Mouse (Mus musculus) heart, postnatal 10 days (tissue): Measurements from ENCODE around the gene Fgfr2. TPM values are rescaled to one million over a fixed set of nuclear protein-coding genes. Genes with fewer than 3 reads are reported as not detected.

Source experiments
- DNase-seq, 2 experiments: peaks; one replicate each; pipeline ENCODE4 v3.0.0; 2021
- intact Hi-C: fragments of 180-260 bp; cut with DNase I; formaldehyde crosslinking; loops from one replicate; pipeline ENCODE4 v1.15.1; 2025
- total RNA-seq, 2 experiments: library from RNA; stranded (reverse); gene quantifications; 2 replicates each; pipeline ENCODE4 v1.2.3; 2021

Fgfr2 gene
- total RNA-seq, 2 experiments from 2014 or later: 6.2 to 6.3 TPM

DNA sequence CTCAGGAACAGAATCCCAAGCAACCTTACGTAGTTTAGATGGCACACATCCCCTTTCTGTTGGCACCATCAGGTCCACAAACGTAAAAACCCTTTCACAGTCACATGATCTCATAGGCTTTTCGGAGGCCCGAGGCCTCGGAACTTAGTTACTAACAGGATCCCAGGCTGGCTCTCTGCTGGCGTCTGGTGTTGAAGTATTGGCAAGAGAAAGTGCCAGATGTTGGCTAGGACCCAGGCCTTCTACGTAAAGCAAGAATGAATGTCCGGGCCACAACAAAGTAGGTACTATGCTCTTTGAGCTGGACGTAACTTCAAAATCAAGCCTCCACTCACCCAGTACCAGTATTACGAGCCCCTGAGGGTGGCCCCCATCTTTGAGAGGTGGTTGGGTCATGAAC, 909.1 kb downstream of the Fgfr2 start:
- no peak for DNase-seq
- intact Hi-C loops: loop anchor here (5.0 kb wide), 1 partner anchor 782 kb away; no protein-coding TSS in a partner anchor

DNA sequence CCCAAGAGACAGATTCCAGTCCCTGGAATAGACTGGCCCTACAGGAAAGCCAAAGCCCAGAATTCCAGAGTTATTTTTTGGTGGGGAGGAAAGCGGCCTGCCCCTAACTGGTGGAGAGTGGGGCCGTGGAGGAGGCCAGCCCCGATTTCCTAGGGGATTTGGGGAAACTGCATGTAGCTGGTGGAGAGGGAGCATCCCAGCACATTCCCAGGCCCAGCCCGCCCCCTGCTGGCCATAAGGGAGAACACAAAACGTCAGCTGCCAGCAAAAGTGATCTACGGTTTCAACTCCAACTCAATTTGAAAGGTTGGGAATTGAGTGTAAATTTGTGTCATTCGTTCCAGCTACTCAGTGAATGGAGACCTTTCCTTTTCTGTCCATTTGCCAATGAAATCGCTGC, 909.7 kb downstream of the Fgfr2 start:
- intact Hi-C loops: loop anchor here (1.0 to 5.0 kb wide), 2 partner anchors 314 to 781 kb away; no protein-coding TSS in a partner anchor
- DNase-seq: peak; percentile 81 to 84

DNA sequence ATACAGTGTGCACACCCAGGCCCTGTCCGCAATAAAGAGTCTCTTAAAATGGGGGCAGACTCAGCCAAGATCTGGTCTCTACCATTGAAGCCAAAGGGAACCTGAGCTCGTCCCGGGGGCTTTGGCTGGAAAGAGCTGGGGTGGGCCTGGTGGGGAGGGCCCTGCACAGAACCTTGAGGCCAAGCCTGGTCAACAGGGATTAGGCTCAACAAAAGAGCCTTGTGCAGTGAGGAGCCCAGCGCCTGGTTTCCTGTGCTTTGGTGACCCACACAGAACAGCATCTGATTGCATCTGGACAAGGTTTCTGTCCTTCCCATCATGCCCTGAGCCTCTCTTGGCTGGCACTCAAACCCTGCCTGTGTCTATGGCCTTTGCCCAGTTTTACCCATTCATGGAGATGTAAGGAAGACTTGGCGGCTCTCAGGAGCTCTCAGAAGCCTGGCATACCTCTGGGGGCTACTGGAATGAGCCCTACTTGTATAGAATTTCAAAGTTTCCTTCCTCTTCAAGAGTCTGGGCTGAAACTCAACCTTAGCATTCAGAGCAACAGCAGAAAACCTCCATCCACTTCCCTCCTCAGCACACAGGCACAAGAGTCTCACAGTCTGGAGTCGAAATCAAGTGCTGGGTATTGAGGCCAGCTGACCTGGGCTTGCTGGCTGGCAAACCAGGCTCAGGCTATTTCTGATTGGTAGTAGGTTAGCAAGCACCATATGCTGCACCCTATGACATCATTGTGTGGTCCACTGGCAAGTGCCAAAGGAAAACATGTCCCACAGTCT, 911.0 kb downstream of the Fgfr2 start:
- intact Hi-C loops: loop anchor here (5.0 kb wide), 1 partner anchor 780 kb away; no protein-coding TSS in a partner anchor
- no peak for DNase-seq

DNA sequence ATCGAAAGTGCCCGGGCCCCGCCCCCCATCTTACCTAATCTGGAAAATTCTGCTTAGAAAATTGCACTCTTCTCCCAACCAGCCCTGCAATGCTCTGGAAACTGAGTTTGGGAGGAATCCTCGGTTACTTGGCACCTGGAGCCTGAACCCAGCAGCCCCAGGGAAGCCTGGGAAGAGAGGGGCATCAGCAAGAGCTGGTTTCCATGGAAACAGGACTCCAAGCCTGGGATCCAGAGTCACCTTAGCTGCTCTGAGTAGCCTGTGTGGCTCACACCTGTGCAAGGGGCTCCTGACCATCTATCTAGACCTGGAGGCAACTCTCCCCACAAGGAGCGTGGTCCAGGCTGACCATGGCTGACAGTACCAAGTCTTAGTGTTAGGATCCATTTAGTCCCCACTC, 912.5 kb downstream of the Fgfr2 start:
- no peak for DNase-seq
- intact Hi-C loops: loop anchor here (5.0 kb wide), 1 partner anchor 778 kb away; no protein-coding TSS in a partner anchor

DNA sequence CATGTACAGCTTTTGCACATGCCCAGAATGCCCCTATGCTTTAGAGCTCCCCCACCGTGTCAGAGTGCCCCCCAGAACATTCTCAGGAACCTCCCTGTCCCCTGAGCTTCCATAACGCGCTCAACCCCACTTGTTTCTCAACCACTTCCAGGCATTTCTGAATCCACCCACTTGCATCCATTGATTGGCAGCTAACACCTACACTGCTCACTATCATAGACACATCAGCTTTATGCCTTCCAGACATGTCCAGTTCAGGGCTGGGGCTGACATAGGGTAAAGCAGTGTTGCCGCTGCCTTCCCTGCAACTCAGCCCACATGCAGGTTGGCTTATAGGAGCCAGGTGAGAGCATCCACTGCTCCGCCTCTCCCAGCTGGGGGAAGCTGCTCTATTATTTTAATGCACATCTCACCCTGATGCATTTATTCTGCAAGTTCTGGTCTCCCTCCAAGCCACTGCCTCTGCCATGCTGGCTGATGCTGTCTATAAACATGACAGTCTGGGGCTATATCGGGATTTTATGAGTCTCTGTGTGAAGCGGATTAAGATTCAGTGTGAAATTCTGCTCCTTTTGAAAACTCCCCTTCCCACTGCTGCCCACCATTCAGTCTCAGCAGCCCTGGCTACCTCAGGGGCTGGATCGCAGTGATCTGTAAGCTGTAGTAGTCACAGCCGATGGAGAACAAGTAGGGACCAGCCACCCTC, 914.1 kb downstream of the Fgfr2 start:
- intact Hi-C loops: loop anchor here (10.0 kb wide), 1 partner anchor 244 kb away; the partner anchor contains the start of gene Gpr26

DNA sequence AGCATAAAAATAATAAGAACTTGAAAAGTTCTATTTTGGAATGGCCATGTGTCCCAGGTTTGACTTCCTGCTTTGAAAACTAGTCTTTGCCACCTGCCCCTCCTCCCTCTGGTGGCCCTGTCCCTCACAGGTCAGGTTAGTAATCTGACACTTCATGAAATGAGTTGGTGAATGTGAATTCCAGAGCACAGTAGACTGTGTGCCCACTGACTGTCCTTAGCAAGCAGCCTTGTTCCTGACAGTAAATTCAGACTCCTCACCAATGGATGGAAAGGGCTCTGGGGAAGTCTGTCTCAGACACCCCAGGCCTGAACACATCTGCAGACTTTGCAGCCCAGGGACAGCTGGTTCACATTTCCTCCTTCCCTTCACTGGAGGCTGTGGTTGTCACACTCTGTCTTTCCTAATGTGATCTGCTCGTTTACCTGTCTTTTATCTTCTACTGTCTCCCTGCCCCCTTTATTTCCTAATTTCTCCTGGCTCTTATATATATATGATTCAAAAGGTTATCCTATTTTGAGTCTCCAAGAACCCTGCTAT, 919.0 kb downstream of the Fgfr2 start:
- intact Hi-C loops: loop anchor here (10.0 kb wide), 1 partner anchor 239 kb away; the partner anchor contains the start of gene Gpr26
- DNase-seq: no peak

More for the DNA sequence above, 914.1 kb downstream of the Fgfr2 start:
- no peak for DNase-seq

DNA sequence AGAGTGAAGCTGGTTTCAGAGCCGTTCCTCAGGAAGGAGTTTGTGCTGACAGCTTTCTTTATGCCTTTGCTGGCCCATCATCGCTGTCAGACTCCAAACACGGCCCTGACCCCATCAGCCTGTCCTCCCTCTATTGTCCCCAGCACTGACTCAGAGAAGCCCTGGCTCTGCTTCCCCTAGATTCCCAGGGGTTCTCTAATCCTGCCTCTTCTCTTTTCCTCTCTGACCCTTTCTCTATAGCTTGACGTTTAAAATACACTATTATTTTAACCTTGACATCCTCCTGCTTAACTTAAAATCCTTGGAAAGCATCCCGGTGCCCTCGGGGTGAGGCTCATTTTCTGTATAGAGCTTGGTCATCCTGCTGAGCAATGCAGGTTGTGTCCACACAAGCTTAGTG, 923.5 kb downstream of the Fgfr2 start:
- intact Hi-C loops: loop anchor here (10.0 kb wide), 1 partner anchor 235 kb away; the partner anchor contains the start of gene Gpr26
- DNase-seq: no peak

DNA sequence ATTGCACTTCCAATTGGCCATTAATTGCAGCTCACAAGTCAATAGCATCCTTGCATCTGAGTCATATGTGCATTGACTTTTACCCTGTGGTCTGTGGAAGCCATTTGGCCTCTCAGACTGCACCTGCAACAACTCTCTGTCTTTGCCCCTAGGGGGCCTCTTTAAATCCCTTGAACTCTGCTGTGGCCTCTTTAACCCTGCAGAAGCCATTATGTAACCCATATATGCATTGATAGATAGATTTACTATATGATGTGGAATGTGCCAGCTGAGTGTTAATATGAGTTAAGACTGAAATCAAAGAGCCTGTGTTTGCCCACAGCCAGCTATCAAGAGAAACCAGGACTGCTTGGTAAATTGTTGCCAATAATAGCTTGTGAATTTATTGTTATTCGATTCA, 924.3 kb downstream of the Fgfr2 start:
- no peak for DNase-seq
- intact Hi-C loops: no loop called here

DNA sequence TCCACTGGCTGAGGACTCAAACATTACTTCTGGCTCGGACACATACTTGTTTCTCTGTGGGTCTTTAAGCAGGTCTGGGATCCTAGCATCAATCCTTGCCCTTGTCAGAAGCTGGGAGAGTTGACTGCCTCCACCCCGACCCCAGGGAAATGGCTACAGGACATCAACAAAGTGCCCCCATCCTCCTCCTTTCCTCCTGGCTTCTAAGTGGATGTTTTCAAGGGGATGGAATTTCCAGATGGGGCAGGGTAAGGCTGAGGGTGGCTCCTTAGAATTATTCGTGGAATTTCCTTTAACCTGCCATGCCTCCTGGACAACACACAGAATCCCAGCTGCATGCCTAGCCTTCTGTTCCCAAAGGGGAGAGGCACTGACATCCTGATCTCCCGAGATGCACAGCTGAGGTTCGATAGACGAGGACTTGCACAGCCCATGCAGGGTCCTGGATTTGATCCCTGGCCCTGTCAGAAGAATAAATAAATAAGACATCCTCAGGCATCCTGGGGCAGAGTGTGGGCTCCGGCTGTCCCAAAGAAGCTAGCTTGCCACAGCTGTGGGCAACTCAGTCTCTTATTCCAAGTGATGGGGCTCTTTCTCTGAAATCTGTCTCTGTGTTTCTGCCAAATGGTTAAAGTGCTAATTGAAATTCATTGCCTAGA, 925.2 kb downstream of the Fgfr2 start:
- intact Hi-C loops: no loop called here
- no peak for DNase-seq

DNA sequence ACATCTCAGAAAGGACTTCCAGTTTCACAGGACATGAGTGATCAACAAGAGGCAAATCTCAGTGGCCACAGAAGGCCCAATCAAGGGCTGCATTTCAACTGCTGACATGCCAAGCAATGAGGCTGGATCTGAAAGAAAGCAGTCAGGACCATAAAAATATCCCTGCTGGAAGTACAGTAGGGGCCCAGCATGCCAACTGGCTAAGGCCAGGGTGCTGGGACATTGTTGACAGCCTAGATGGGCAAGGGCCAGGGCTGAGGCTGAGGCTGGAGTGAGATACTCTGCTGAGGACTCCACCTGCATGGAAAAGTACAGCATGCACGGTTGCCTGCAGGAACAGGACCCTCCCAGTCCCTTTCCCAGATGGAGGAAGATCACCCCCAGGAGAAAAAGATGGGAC, 926.6 kb downstream of the Fgfr2 start:
- DNase-seq: peak; percentile 81 to 83

DNA sequence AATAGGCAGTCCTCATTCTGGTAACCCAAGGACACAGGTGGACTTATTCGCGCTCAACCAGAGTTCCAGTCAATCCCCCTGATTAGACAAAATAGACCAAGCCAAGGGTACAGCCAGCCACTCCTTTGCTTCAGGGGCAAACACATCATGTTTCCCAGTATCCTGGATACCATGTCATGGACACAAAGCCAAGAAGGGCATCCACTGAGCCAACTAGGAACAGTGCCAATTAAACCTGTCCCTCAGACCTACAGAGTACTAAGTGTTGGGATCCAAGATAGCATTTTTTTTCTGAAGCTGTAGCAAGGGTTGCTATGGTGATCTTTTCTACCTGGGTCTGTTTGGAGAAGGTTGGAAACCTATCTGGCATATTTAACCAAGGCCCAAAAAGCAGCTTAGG, 929.5 kb downstream of the Fgfr2 start:
- intact Hi-C loops: no loop called here
- DNase-seq: peak; percentile 71

More for the DNA sequence above, 926.6 kb downstream of the Fgfr2 start:
- intact Hi-C loops: no loop called here

DNA sequence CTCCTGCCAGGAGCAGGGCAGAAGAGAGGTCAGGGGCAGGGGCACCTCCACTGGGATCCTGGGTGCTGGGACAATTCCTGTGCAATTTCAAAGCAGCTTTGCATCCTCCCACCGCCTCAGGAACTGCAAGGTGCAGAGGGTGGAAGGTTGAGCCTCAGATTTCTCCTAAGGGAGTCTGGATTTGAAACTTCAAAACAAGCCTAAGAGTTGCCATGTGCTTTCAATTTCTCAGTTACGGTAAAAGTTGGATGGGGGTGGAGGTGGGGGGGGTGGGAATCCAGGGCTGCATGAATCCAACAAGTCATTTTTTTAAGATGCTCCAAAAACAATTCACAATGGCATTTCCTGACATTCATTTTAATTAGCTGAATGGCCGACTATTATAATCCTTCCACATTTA, 935.7 kb downstream of the Fgfr2 start:
- intact Hi-C loops: no loop called here
- DNase-seq: no peak

DNA sequence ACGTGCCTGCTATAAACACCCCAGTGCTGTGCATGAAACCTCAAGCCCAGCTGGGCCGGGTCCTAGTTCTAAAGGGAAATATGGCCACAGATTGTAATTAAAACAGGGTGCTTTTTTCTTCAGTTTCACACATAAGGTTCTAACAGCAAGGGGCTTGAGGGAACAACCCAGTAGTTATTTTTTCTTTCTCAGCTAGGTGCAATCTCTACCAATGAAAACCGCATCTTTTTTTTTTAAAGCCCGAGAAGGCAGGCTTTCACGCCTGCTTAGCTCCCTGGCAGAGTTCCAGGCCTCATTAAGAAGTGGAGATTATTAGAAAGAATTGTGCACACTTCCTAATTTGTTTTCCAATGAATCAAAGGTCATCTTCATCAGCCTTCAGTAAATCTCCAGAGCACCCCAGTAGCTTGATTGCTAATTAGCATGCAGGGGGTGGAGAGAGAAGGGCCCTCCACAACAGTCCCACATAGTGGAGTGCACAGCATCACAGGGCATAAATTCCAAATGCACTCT, 939.2 kb downstream of the Fgfr2 start:
- DNase-seq: no peak
- intact Hi-C loops: no loop called here

DNA sequence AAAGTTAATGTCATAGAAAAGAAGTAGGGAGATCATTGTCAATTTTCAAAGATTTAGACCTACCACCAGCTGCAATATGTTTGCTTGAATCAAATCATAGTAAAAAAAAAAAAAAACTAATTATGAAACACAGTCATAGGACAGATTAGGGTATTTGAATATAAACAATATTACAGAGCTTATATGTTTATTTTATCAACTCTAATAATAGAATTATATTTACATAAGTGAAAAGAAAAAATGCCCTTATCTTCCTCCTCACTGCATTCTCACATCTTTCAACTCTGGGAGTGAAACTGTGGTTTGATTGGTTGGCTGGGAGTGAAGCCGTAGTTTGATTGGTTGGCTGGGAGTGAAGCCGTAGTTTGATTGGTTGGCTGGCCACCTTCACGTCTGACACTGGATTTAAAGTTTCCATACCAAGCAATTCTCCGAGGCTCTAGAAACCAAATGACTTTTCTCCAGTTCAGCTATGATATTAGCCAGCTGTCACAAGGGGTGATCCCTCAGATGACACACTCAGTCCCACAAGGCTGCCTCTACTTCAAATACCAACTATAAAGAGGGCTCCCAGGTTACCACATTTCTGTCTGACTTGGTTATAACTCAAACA, 941.5 kb downstream of the Fgfr2 start:
- no peak for DNase-seq
- intact Hi-C loops: no loop called here

DNA sequence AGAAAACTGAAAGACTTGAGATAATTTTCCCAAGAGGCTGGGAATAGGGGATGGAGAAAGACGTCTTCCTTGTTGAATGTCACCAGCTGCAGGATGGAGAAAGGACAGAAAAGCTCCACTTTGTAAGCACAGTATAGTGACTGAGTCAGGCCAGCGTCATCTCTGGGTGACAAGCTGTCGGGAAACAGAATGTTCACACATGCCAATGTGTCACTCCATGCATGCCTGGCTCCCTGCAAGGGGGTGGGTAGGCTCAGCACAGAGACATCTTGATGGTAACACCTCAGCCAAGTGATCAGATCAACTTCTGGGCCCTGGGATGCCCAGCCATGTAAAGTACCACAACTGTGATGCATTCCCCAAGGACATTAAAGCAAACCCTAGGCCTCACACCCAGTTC, 942.1 kb downstream of the Fgfr2 start:
- DNase-seq: no peak
- intact Hi-C loops: no loop called here

DNA sequence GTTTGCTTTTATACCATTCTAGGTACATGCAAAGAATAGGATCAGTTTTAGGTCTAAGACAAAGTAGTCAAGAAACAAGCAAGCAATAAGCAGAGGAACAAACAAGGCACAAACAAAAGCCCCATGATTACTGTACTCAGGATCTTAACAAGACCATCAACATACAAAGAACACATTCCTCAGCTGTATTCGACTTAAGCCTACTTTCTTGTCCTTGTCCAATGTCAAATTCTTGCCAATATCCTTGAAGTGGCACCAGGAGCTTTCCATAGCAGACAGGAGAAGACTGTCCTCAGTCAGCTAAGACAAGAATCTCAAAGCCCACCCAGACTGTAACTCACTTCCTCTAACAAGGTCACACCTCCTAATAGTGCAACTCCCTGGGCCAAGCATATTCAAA, 944.1 kb downstream of the Fgfr2 start:
- intact Hi-C loops: no loop called here
- no peak for DNase-seq

DNA sequence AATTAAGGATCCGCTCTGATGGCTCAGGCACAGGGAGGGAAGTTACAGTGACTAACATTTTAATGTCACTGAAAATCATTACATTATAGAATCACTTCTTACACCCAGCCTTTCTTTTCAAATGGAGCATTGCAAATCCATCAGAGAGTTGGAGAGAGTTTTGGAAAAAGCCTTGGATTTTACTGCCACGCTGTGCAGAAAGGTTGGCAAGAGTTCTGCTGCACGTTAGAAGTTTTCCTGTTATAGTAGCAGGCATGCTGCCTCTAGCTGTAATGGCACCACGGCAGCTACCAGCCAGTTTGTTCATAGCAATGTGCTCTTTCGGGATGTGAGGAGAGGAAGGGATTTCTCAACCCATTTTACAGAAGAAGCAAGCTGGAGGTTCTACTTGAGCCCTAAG, 948.4 kb downstream of the Fgfr2 start:
- intact Hi-C loops: no loop called here
- DNase-seq: no peak

DNA sequence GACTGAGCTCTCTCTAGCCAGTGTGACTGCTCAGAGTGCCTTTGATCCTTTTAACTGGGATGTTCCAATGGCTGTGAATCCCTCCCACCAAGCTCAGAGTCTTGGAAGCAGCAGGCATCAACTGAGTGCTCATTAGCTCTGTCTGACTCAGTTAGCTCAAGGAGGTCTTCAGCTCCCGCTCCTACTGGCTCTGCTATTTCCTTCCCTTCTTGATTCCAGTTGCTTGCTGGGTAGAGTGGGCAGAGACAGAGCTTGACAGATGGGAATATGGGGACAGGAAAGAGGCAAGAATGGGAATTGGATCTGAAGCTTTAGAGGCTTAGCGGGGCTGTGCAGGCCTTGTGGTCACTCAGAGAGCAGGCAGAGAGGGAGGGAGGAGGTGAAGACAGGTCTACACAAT, 948.9 kb downstream of the Fgfr2 start:
- intact Hi-C loops: no loop called here
- no peak for DNase-seq

DNA sequence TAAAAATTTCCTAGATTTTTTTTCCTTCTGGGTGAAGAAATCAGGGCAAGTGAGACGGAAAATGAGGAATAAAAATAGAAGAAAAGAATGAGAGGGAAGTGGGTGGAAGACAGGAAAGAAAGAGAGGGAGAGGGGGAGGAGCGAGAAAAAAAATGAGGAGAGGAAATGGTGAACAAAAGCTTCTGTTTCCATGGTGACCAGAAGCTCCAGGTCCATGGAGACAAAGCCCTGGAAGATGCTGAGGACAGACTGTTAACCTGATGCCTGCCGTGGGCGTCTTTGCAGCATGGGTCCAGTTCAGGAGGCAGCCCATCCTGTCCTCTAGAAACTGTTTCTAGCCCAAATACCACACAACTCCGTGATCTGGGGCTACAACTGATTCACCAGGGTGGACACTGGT, 950.9 kb downstream of the Fgfr2 start:
- intact Hi-C loops: no loop called here
- no peak for DNase-seq

DNA sequence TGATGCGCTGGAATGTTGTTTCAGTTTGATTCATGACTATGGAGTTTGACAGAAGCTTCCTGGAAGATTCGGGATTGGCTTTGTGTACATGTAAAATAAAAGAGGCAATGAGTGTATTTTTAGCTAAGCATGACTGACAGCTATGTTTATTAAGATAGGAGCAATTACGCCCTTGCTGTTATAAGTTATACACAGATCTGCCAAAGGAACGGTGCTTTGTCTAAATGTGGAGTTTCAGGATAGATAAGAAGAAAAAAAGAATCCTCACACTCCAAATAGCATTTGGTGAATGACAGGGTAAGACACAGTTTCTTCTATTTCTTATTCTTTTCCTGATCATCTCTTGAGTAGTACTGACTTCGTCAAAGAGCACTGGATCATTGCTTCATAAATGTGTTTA, 951.4 kb downstream of the Fgfr2 start:
- no peak for DNase-seq
- intact Hi-C loops: no loop called here
